Mouse (Mus musculus): ENCODE data around the gene Senp1. TPM values are rescaled to one million over a fixed set of nuclear protein-coding genes. Genes with fewer than 3 reads are reported as not detected.

The Senp1 gene
- polyA plus RNA-seq, 1 experiment: 9.9 TPM

- DNase-seq (ENCODE audit: low read depth in 1 of 2, low spot score in 2 of 2): no peak
- no peak overlapping the region for H3K4me3 ChIP-seq (ENCODE audit: extremely low read depth, insufficient read depth, insufficient read length)
- TF ChIP-seq CTCF (IDR thresholded peaks at IDR 0.05; ENCODE audit: extremely low read depth, insufficient read depth, insufficient read length, insufficient replicate concordance) (no peak), POLR2A (IDR thresholded peaks at IDR 0.05; ENCODE audit: low read depth, low read length) (no peak)
- peaks cover 10% of the 10 kb centered on the region for H3K36me3 ChIP-seq (ENCODE audit: control insufficient read depth, insufficient read depth, low read length)
- no peaks in the 10 kb centered on the region for H3K4me1 ChIP-seq (ENCODE audit: control insufficient read depth, insufficient read depth, insufficient read length)
- H3K27ac ChIP-seq (ENCODE audit: insufficient read depth, low read length): no peak overlapping the region
- WGBS: 92% methylated on average over 5 of the region's 5 CpGs
- H3K27me3 ChIP-seq (ENCODE audit: control insufficient read depth, insufficient read depth, low read length): no peaks in the 10 kb centered on the region
Measured at GRCm38 (mm10) chr15:98036578-98036977, 57.0 kb downstream of the Senp1 start.

- TF ChIP-seq POLR2A (IDR thresholded peaks at IDR 0.05; ENCODE audit: low read depth, low read length): no peak
- WGBS: 72% methylated on average over 3 of the region's 3 CpGs
- no peak overlapping the region for H3K27ac ChIP-seq (ENCODE audit: insufficient read depth, low read length)
Measured at GRCm38 (mm10) chr15:98035076-98035755, 58.3 kb downstream of the Senp1 start.

GRCm38 (mm10) chr15:98033233-98033748 is 60.3 kb downstream of the Senp1 start:
- 97% methylated on average over 9 of the region's 9 CpGs for WGBS
- no peak overlapping the region for H3K4me3 ChIP-seq (ENCODE audit: extremely low read depth, insufficient read depth, insufficient read length)
- DNase-seq (ENCODE audit: low read depth in 1 of 2, low spot score in 2 of 2): no peak
- H3K4me1 ChIP-seq (ENCODE audit: control insufficient read depth, insufficient read depth, insufficient read length): no peaks in the 10 kb centered on the region
- TF ChIP-seq POLR2A (IDR thresholded peaks at IDR 0.05; ENCODE audit: low read depth, low read length) (no peak), CTCF (IDR thresholded peaks at IDR 0.05; ENCODE audit: extremely low read depth, insufficient read depth, insufficient read length, insufficient replicate concordance) (no peak)
- H3K27ac ChIP-seq (ENCODE audit: insufficient read depth, low read length): no peak overlapping the region
- H3K27me3 ChIP-seq (ENCODE audit: control insufficient read depth, insufficient read depth, low read length): no peaks in the 10 kb centered on the region
- peaks cover 5% of the 10 kb centered on the region for H3K36me3 ChIP-seq (ENCODE audit: control insufficient read depth, insufficient read depth, low read length)

More at GRCm38 (mm10) chr15:98035076-98035755, 58.3 kb downstream of the Senp1 start:
- DNase-seq (ENCODE audit: low read depth in 1 of 2, low spot score in 2 of 2): no peak
- Histone ChIP-seq H3K4me1 (ENCODE audit: control insufficient read depth, insufficient read depth, insufficient read length) (no peaks in the 10 kb centered on the region), H3K27me3 (ENCODE audit: control insufficient read depth, insufficient read depth, low read length) (no peaks in the 10 kb centered on the region), H3K4me3 (ENCODE audit: extremely low read depth, insufficient read depth, insufficient read length) (no peak overlapping the region), H3K36me3 (ENCODE audit: control insufficient read depth, insufficient read depth, low read length) (peaks cover 8% of the 10 kb centered on the region)

GRCm38 (mm10) chr15:98029798-98030197 is 63.7 kb downstream of the Senp1 start:
- no peaks in the 10 kb centered on the region for H3K4me1 ChIP-seq (ENCODE audit: control insufficient read depth, insufficient read depth, insufficient read length)
- no peak for DNase-seq (ENCODE audit: low read depth in 1 of 2, low spot score in 2 of 2)
- H3K27me3 ChIP-seq (ENCODE audit: control insufficient read depth, insufficient read depth, low read length): no peaks in the 10 kb centered on the region
- TF ChIP-seq POLR2A (IDR thresholded peaks at IDR 0.05; ENCODE audit: low read depth, low read length) (no peak), CTCF (IDR thresholded peaks at IDR 0.05; ENCODE audit: extremely low read depth, insufficient read depth, insufficient read length, insufficient replicate concordance) (no peak)
- no peak overlapping the region for H3K27ac ChIP-seq (ENCODE audit: insufficient read depth, low read length)
- no peak overlapping the region for H3K4me3 ChIP-seq (ENCODE audit: extremely low read depth, insufficient read depth, insufficient read length)
- 82% methylated on average over 6 of the region's 6 CpGs for WGBS
- H3K36me3 ChIP-seq (ENCODE audit: control insufficient read depth, insufficient read depth, low read length): no peaks in the 10 kb centered on the region

- Histone ChIP-seq H3K27me3 (ENCODE audit: control insufficient read depth, insufficient read depth, low read length) (no peaks in the 10 kb centered on the region), H3K36me3 (ENCODE audit: control insufficient read depth, insufficient read depth, low read length) (no peaks in the 10 kb centered on the region), H3K4me1 (ENCODE audit: control insufficient read depth, insufficient read depth, insufficient read length) (no peaks in the 10 kb centered on the region), H3K4me3 (ENCODE audit: extremely low read depth, insufficient read depth, insufficient read length) (no peak overlapping the region), H3K27ac (ENCODE audit: insufficient read depth, low read length) (no peak overlapping the region)
- DNase-seq (ENCODE audit: low read depth in 1 of 2, low spot score in 2 of 2): no peak
- 59% methylated on average over 12 of the region's 12 CpGs for WGBS
- TF ChIP-seq POLR2A (IDR thresholded peaks at IDR 0.05; ENCODE audit: low read depth, low read length) (no peak), CTCF (IDR thresholded peaks at IDR 0.05; ENCODE audit: extremely low read depth, insufficient read depth, insufficient read length, insufficient replicate concordance) (no peak)
Measured at GRCm38 (mm10) chr15:98026967-98027904, 66.3 kb downstream of the Senp1 start.

- Histone ChIP-seq H3K4me1 (ENCODE audit: control insufficient read depth, insufficient read depth, insufficient read length) (no peaks in the 10 kb centered on the region), H3K36me3 (ENCODE audit: control insufficient read depth, insufficient read depth, low read length) (no peaks in the 10 kb centered on the region), H3K27ac (ENCODE audit: insufficient read depth, low read length) (no peak overlapping the region), H3K4me3 (ENCODE audit: extremely low read depth, insufficient read depth, insufficient read length) (no peak overlapping the region), H3K27me3 (ENCODE audit: control insufficient read depth, insufficient read depth, low read length) (no peaks in the 10 kb centered on the region)
- no peak for TF ChIP-seq CTCF (IDR thresholded peaks at IDR 0.05; ENCODE audit: extremely low read depth, insufficient read depth, insufficient read length, insufficient replicate concordance)
- TF ChIP-seq POLR2A (IDR thresholded peaks at IDR 0.05; ENCODE audit: low read depth, low read length): no peak
- no peak for DNase-seq (ENCODE audit: low read depth in 1 of 2, low spot score in 2 of 2)
- 78% methylated on average over 4 of the region's 4 CpGs for WGBS
Measured at GRCm38 (mm10) chr15:98025611-98026010, 67.9 kb downstream of the Senp1 start.
